Mouse (Mus musculus) T-cell, adult 2 months (primary cell): ENCODE results near the gene Fcrl6.

ENCODE experiments used
- DNase-seq: peaks from one replicate; pipeline ENCODE4 v3.0.0; 2022; ENCODE audit warnings: low spot score

Gene Fcrl6

DNA sequence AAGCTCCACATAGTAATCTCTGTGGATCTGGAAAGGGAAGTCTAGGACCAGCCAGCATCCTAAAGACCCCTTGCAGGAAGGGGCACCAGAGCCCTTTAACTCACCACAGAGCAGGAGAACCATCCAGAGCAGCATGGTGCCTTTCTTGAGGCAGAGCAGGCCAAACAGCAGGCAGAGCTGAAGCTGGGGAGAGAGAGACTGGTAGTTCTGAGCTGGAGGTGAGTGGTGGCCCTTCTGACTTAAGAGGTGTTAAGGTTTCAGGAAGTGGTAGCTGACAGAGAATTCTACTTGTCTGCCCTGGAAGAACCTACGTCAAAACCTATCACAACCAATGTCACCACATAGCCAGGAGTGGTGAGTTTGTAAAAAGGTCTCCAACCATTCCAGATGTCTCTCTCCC lies at the start of gene Fcrl6:
Fcrl6 (minus strand) TSS at position 226 of the 400 bp plus-strand sequence.
- no peak for DNase-seq

DNA sequence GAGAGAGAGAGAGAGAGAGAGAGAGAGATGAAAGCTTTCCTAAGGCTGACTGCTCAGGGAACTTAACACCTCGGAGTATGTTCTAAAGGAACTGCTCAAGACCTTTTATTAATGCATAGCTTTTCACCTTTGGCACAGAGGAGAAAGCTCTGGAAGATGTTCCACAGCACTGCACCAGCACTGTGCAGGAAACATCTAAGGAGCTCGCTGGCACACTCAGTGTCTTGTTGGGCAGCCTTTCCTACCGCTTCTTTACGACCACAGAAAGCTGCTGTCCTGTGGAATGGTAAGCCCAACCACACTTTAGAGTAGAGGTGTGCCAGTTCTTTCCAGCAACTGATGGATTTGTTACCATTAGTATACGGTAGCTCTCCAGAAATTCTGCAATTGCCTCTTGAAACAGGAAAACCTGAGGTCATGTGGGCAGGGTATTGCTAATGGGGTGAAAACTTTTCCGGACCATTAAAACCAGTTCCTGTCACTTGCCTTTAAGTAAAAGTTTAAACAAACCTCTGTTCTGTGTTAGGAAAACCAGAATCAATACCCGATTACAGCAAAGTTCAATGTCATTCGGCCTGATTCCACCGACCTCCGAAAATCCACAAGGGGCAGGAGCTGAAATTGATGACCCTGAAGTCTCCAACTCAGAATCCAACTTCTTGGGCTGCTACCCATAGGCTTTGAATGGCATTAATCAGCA lies 49.1 kb upstream of the Fcrl6 start:
- DNase-seq = no peak

DNA sequence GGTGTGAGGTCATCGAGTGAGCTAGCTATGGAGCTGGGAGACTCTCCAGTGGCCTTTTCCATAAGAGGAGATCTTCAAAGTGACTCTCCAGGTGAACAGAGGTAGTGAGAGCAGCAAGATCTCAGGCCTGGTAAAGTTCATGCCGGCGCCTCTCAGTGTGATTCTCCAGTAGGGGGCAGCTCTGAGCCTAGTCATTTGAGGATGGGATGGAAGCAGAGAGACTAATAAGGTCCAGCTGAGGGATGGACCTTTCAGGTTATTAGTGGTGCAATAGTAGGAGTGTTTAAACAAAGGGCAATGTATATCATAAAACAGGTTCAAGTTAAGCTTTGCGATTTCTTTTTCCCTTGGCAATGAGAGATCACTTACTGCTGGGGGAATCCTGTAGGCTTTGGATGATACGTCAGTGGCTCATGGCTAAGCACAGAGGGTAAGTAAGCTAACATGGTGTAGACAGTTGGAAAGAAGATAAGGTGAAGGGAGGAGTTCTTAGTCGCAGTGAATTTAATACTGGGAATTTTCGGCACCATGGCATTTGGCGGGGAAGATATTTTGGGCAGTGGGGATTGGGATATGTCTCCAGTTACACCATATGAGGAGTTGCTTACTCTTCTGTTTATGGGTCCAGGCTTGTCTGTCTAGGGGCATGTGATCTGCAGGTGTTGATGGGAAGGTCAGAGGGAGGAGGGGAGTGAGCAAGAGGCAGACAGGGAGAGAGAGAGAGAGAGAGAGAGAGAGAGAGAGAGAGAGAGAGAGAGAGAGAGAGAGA lies 48.4 kb upstream of the Fcrl6 start:
- no peak for DNase-seq

DNA sequence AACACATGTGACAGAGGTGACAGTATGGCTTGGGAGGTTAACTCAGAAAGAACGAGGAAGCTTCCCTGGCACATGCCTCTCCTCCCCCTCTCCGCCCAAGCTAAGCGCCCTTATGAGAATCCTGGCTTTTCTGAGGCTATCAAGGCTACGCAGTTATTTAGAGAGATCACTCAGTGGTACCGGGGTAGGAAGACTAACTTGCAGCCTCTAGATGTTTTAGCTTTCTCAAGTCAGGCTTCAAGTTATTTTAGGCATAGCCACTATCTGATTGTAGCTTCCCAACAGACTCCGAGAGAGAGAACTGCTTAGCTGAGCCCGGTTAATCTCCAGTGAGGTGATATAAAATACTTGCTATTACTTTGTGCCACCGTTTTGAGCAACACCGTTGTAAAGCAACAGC lies 47.0 kb upstream of the Fcrl6 start:
- DNase-seq = no peak

DNA sequence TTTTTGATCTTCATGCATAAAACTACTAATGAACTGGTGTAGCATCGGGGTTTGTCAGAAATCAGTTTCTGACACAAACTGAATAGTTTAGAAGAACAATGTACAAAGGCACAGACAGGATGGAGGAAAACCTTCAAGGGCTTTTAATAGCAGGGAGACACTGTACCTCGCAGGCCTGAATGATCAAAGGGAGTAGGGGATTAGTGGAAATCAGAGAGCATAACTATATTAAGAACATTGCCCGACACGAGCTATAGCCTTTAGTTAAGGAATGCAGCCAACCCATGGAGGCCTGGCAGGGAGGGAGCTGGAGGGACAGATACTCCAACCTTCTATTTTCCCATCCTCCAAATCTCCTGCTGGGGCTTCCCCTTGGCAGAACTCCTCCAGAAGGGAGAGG lies 44.9 kb upstream of the Fcrl6 start:
- no peak for DNase-seq

DNA sequence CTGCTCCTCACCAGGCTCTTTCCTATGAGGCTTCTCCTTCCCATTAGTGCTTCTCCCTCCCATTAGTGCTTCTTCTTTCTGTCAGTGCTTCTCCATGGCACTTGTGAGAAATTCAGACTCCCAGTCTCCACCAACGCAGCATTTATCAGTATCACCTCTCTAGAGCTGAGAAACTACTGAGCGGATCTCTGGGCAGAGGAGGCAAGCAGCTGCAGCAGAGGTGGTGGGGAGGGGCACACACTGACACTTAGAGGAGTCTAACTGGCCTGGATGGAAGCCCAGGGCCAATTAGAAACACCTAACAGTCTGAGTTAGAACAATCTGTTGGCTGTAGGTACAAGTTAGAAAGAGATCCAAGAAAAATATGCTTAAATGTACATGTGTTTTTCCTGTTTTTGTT lies 36.4 kb upstream of the Fcrl6 start:
- DNase-seq = no peak

DNA sequence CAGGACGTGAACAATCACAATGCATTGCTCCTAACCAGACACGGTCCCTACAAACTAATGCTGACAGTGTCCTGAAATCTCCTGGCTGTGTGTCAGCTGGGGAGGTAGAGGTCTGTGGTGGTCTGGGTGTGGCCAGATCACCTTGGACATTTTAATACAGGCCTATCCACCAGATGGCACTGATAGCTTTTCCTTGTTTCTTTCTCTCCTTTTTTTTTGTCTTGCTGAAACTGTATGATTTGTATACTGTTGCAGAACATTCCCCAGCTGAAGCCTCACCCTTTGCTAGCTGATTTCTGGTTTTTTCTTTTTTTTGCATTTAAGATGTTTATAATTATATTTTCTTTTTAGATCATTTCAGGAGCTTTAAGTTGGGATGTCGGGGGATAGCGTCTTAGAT lies 35.5 kb upstream of the Fcrl6 start:
- no peak for DNase-seq

DNA sequence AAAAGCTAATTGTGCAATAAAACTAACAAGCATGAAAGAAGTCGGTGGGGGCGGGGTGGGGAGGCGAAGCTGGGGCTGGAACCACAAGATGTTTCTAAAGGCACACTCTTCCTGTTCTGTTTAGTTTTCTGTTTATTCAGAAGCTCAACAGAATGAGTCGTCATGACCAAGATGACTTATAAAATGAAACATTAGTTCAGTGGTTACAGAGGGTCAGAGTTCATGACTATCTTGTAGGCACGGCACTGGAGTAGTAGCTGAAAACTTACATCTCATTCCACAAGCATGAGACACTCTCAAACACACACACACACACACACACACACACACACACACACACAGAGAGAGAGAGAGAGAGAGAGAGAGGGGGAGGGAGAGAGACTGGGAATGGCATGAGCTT lies 33.9 kb upstream of the Fcrl6 start:
- no peak for DNase-seq

DNA sequence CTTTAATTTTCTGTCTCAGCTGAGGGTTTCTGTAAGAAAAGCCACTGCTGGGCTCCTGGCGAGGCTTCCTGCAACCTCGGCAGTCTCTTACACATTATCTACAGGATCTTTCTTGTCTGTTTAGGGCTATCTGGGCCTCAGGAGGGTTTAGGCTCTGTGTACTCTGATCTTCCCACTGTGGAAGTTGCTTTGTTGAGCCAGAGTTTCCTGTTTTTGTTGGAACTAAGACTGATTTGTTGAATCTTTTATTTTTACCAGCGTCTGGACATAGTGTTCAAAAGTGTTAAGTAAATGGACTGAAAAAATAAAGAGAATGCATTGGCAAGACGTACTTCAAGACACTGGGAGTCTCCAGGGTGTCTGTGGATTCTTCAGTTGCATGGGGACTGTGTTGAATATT lies 32.9 kb upstream of the Fcrl6 start:
- DNase-seq = no peak

DNA sequence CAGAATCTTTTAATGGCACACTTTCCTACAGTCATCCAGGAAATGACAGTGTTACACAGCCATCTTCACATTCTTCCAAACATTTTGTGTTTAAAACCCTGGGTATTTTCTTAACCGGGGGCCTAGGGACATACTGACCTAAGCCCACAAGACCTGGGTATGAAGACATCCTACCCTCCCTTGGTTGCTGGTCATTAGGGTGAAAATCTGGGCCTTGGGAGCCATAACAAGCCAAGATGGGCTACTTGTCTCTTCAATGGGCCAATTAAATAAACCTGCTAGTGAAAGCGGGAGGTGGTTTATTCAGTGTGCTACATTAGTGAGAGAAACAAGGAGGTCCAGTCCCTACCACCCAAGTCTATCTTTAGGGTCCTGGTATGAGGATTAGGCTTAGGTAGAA lies 31.8 kb upstream of the Fcrl6 start:
- DNase-seq = no peak

DNA sequence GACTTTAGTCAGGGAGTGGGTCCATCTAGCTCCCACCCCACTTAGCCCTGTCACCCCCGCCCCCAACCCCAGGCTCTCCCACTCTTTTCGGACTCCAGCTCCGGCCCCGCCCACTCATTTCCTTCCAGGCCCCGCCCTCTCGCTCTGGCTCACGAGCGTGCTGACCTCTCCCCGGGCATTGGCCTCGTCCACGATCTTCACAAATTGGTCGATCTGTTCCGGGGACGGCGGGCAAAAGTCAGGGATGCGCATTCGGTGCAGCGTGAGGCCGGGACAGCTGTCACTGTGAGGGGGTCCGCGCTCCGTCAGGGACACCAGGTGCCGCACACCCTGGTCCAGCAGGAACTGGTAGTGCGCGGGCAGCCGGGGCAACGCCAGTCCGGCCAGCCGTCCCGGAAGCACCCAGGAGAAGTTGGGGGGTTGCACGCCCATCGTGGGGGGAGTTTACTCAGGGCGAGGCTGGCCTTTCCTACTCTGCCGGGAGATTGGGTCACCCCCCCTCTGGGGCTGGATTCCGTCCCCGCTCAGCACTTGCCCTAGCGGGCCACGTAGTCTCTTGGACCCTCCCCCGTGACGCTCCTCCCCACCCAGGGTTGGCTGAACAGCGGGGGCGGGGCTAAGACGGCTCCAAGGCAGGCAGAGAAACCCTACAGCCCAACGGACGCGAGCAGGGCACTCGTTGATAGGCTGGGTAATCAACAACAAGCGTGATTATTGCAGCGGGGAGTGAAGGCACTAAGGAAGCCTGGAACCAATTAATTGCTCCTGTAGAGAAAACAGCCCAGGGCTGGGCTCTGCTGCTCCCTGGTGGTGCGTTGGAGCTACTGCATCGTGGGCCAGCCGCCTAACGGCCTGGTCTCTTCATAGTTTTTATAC lies 30.3 kb upstream of the Fcrl6 start, which contains the start of gene Dusp23:
Dusp23 (minus strand) TSS at position 512 of the 876 bp plus-strand sequence.
- peak; percentile 94 for DNase-seq

DNA sequence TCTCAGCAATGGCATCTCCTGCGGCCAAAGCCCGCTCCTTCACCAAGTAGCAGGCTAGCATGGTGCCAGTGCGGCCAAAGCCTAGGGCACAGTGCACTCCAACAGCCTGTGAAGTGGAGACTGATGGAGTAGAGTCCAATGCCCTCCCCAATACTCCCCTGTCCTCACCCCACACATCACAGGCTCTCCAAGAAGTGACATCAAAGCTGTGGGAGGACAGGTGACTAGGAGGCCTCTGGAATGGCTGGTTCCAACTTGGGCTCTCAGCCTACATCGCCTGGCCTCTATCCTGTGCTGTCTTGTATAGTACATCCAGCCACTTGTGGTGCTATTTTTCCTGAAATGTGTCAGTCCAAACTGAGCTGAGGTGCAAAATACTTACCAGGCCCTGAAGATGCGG lies 29.4 kb upstream of the Fcrl6 start:
- DNase-seq = no peak

DNA sequence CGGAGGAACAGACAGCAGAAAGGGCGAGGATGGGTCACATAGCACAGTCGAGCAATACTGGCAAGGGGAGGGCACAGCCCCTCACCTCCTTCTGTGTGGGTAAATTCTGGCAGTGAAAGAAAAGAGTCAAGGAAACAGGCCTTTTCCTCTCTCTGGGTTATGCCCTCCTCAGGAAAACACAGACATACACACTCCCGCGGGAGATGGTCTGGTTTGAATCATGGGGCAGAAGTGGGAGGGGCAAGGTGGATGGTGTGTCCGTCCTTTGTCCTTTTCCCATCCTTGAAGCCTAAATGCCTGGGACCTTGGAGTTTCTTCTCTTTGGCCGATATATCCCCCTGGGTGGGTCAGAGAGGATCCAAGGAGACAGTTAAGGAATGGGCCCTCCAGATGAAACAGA lies 27.5 kb upstream of the Fcrl6 start:
- DNase-seq = no peak

DNA sequence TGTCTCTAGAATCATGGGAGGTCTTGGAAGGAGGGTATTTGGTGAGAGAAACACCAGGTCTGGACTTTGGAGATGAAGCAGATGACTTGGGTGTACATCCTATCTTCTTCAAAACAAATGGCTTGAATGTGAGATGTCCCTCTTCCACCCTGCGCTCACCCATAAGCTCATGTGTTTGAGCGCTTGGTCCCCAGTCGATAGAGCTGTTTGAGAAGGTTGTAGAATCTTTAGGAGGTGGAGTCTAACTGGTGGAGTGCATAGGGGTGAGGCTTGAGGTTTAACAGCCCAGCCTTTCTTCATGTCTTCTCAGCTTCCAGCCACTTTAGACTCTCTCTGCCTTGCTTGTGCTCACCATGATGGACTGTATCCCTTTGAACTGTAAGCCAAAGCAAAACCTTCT lies 24.0 kb upstream of the Fcrl6 start:
- DNase-seq = no peak

DNA sequence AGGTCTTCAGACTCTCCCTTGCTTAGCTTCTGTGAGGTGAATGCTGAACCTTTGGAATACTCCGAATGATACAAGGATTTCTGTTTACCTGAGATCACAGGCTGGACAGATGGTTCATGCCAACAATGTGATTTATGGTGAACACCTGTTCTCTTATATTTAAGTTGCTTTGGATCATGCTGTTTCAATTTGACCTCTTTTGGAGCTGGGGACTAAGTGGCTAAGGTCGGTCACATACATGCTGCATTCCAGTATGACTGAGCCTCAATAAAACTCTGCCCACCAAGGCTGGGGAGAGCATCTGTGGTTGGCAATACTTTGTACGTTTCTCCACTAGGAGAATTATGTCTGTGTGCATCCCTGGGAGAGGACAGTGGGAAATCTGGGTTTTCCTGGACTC lies 21.7 kb upstream of the Fcrl6 start:
- no peak for DNase-seq

DNA sequence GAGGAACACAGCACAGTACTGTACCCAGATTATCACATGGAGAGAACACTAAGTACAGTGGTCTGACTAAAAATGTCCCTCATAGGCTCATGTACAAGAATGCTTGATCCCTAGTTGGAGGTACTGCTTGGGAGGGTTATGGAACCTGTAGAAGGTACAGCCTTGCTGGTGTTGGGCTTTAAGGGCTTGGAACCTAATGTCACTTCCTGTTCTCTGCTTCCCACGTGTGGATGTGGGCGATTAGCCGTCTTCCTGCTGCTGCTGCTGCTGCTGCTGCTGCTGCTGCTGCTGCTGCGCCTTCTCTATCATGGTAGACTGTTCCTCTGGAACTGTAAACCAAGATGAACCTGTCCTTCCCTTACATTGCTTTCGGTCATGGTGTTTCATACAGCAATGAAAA lies 21.2 kb upstream of the Fcrl6 start:
- no peak for DNase-seq

DNA sequence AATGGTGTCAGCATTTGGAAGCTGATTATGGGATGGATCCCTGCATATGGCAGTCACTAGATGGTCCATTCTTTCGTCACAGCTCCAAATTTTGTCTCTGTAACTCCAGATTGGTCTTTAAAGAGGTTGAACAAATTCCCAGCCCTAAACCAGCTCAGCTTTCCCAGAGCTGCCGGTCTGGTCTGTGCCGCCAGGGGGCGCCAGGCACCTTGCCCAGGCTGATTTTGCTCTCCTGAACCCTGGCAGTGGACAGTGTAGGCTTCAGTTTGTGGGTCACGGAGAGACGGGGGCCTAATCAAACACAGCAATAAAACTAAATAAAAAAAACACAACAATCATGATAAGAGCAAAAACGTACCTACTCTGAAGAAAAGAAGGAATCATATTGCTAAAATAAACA lies 16.9 kb upstream of the Fcrl6 start:
- peak; percentile 57 for DNase-seq

DNA sequence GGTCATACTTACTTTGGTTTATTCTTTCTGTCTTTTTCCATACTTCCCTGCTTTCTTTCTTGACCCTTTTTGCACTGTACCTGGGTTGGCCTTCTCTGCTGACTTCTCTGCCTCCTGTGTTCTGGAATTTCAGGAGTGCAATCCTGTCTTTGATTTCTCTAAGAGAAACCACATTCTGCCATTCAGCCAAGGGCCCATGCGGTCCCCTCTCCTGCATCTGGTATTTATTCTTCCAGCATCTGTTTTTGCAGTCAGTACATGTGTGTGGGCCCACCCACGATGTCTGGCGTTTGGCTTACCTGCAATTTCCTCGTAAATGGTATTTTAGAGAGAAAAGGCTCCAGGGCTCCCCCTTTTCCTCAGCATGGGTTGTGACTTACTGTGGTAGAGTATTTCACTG lies 15.8 kb upstream of the Fcrl6 start:
- no peak for DNase-seq

DNA sequence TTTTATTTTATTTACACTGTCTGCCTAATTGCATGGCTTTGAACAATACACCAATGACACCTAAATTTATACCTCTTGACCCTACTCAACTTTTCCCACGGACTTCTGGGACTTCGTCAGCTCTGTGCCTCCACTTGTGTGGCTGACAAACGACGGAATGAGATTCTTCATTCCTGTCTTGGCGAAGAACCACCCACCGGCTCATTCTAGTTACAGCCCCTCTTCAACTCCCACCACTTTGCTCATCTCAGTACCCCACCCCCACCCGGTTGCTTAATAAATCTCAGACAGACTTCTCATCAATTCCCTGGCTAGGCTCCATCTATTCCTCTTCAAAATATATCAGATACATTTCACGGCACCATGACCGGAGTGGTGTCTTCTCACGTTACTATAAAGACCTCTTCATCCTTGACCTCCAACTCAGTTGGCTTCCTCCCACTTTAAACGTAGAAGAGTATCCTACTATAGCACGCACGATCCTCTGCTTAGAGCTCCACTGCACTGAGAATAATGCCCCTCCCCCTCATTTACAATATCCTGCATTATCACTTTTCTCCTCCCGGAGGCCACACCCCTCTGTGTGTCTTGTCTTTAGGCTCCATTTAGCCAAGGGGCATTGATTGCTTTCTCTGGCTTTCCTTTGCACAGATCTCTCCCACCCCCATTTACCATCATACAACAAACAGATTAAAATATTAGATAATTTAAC lies 15.2 kb upstream of the Fcrl6 start:
- DNase-seq = no peak

DNA sequence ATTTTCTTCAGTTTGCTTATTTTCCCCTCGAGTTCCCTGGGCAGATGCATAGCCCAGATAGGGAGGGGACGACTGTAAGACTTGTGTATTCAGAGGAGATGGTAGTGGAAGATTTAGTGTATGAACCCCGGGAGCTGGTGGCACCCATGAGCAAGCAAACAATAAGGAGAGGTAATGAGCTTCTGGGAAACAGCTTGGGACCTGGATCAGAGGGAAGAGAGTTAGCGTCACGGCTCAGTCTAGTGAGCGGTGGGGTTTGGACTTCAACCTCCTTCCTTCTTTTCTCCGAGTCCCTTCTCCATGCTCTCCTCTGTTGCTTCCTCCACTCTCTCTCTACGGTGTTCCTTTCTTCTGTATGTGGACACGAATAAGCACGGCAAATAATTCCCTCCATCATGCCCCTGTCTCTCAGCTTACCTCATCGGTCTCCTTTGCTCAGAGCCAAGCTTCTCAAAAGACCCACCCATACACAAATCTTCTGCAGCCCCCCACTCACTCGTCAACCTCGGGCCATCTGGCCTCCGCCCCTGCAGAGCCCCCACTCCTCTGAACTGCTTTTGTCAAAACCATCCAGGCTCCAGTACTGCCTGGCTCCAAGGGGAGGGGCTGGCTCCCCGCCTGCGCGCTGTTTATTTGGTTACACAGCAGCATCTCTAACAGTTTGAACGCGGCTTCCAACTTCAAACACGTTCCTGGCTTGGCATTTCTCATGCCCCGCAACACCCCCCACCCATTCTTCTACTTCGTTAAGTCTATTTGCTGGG lies 14.4 kb upstream of the Fcrl6 start:
- no peak for DNase-seq

DNA sequence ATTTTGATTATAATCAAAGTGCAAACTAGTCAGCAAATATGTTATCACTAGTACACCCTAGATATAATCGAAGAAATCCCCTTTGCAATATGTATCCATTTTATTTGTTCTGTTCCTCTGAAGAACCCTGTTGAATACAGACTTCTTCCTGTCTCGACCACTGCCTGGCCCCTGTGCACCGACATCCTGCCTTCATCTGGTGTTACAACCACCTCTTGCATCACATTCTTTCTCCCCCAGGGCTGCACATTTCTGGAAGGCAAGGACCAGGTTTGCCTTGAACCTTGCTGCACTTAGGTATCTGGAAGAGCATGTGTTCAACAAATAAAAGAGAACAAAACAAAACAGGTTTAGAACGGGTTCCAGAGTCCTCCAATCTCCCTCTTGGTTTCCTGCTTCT lies 13.1 kb upstream of the Fcrl6 start:
- no peak for DNase-seq
